Mouse (Mus musculus) forebrain, embryonic 10.5 days (tissue): ENCODE measurements at regions not wholly inside any gene's neighbourhood (a gene's known extent, or its start where the extent isn't known, plus 50 kb on each side); places are given as distances from the start of the nearest gene placed in this dataset.

ENCODE experiments used
- DNase-seq: peaks from one replicate; pipeline ENCODE4 v3.0.0-alpha.2; 2017; ENCODE audit warnings: low spot score; ENCODE audit errors: extremely low spot score
- H3K27ac ChIP-seq: fragments of 300-500 bp; sonication (generic); 2 replicates; pipeline ENCODE4 v1.5.1; 2016; ENCODE audit warnings: mild to moderate bottlenecking
- H3K27me3 ChIP-seq: fragments of 300-500 bp; sonication (generic); 2 replicates; pipeline ENCODE4 v1.6.1; 2016; ENCODE audit warnings: mild to moderate bottlenecking; ENCODE audit not compliant: poor library complexity, severe bottlenecking
- H3K36me3 ChIP-seq: fragments of 300-500 bp; sonication (generic); replicated peaks from 2 replicates; pipeline ENCODE4 v1.6.1; 2016; ENCODE audit warnings: mild to moderate bottlenecking, moderate library complexity
- H3K4me1 ChIP-seq: fragments of 300-500 bp; sonication (generic); 2 replicates; pipeline ENCODE4 v1.6.1; 2016
- H3K4me3 ChIP-seq: fragments of 300-500 bp; sonication (generic); 2 replicates; pipeline ENCODE4 v1.5.1; 2016; ENCODE audit warnings: mild to moderate bottlenecking, moderate library complexity
- H3K9me3 ChIP-seq: fragments of 300-500 bp; sonication (generic); 2 replicates; pipeline ENCODE4 v1.6.1; 2016; ENCODE audit warnings: mild to moderate bottlenecking, moderate library complexity
- WGBS: fragments of 180-500 bp; shearing (Covaris S2); methylation state at CpG from one replicate; pipeline ENCODE4 v1.1.7; 2016; 5-methylcytosine and 5-hydroxymethylcytosine counted together

- DNase-seq, result no peak
- H3K4me1 ChIP-seq, result no peaks in the 10 kb centered on the region
- no peaks in the 10 kb centered on the region for H3K36me3 ChIP-seq
- no peak overlapping the region for H3K27ac ChIP-seq
- WGBS, result 93% methylated on average over 5 of the region's 5 CpGs
- no peaks in the 10 kb centered on the region for H3K27me3 ChIP-seq
- no peaks in the 10 kb centered on the region for H3K9me3 ChIP-seq
- H3K4me3 ChIP-seq, result no peak overlapping the region
Observed at GRCm38 (mm10) chr13:114682891-114683290, 135.1 kb upstream of the Mocs2 start.

GRCm38 (mm10) chr13:114684298-114684697 is 133.7 kb upstream of the Mocs2 start:
- Histone ChIP-seq H3K27me3 (no peaks in the 10 kb centered on the region), H3K9me3 (no peaks in the 10 kb centered on the region), H3K27ac (no peak overlapping the region), H3K36me3 (no peaks in the 10 kb centered on the region), H3K4me1 (no peaks in the 10 kb centered on the region), H3K4me3 (no peak overlapping the region)
- WGBS, result 93% methylated on average over 1 of the region's 1 CpGs
- no peak for DNase-seq

- WGBS, result 58% methylated on average over 4 of the region's 4 CpGs
- Histone ChIP-seq H3K27me3 (no peaks in the 10 kb centered on the region), H3K36me3 (no peaks in the 10 kb centered on the region), H3K4me1 (no peaks in the 10 kb centered on the region), H3K9me3 (no peaks in the 10 kb centered on the region), H3K27ac (no peak overlapping the region), H3K4me3 (no peak overlapping the region)
- no peak for DNase-seq
Observed at GRCm38 (mm10) chr13:114685368-114685767, 132.7 kb upstream of the Mocs2 start.

- DNase-seq, result no peak
- Histone ChIP-seq H3K4me1 (no peaks in the 10 kb centered on the region), H3K27ac (no peak overlapping the region), H3K36me3 (no peaks in the 10 kb centered on the region), H3K4me3 (no peak overlapping the region), H3K9me3 (no peaks in the 10 kb centered on the region), H3K27me3 (no peaks in the 10 kb centered on the region)
- 78% methylated on average over 2 of the region's 2 CpGs for WGBS
Observed at GRCm38 (mm10) chr13:114712601-114713000, 105.4 kb upstream of the Mocs2 start.

- no peaks in the 10 kb centered on the region for H3K9me3 ChIP-seq
- H3K27me3 ChIP-seq, result no peaks in the 10 kb centered on the region
- no peaks in the 10 kb centered on the region for H3K36me3 ChIP-seq
- H3K4me3 ChIP-seq, result no peak overlapping the region
- no peaks in the 10 kb centered on the region for H3K4me1 ChIP-seq
- DNase-seq, result no peak
- 88% methylated on average over 4 of the region's 4 CpGs for WGBS
- no peak overlapping the region for H3K27ac ChIP-seq
Observed at GRCm38 (mm10) chr13:114719771-114720170, 98.3 kb upstream of the Mocs2 start.

GRCm38 (mm10) chr13:114726828-114727227 is 91.2 kb upstream of the Mocs2 start:
- Histone ChIP-seq H3K4me3 (no peak overlapping the region), H3K36me3 (no peaks in the 10 kb centered on the region), H3K27ac (no peak overlapping the region), H3K27me3 (no peaks in the 10 kb centered on the region), H3K4me1 (no peaks in the 10 kb centered on the region), H3K9me3 (no peaks in the 10 kb centered on the region)
- no peak for DNase-seq
- 87% methylated on average over 4 of the region's 4 CpGs for WGBS

- no peak overlapping the region for H3K4me3 ChIP-seq
- WGBS, result 97% methylated on average over 7 of the region's 7 CpGs
- no peak for DNase-seq
- no peaks in the 10 kb centered on the region for H3K9me3 ChIP-seq
- no peaks in the 10 kb centered on the region for H3K36me3 ChIP-seq
- no peaks in the 10 kb centered on the region for H3K4me1 ChIP-seq
- no peaks in the 10 kb centered on the region for H3K27me3 ChIP-seq
- no peak overlapping the region for H3K27ac ChIP-seq
Observed at GRCm38 (mm10) chr13:114735066-114735465, 83.0 kb upstream of the Mocs2 start.

- no peaks in the 10 kb centered on the region for H3K4me1 ChIP-seq
- WGBS, result 95% methylated on average over 4 of the region's 4 CpGs
- H3K36me3 ChIP-seq, result no peaks in the 10 kb centered on the region
- H3K27me3 ChIP-seq, result no peaks in the 10 kb centered on the region
- no peak overlapping the region for H3K27ac ChIP-seq
- no peak for DNase-seq
- H3K9me3 ChIP-seq, result no peaks in the 10 kb centered on the region
- H3K4me3 ChIP-seq, result no peak overlapping the region
Observed at GRCm38 (mm10) chr13:114736066-114736465, 82.0 kb upstream of the Mocs2 start.

- Histone ChIP-seq H3K4me1 (no peaks in the 10 kb centered on the region), H3K27ac (no peak overlapping the region), H3K9me3 (no peaks in the 10 kb centered on the region), H3K27me3 (no peaks in the 10 kb centered on the region), H3K4me3 (no peak overlapping the region), H3K36me3 (no peaks in the 10 kb centered on the region)
- WGBS, result 84% methylated on average over 3 of the region's 3 CpGs
- DNase-seq, result no peak
Observed at GRCm38 (mm10) chr13:114742534-114742933, 75.5 kb upstream of the Mocs2 start.

GRCm38 (mm10) chr13:114745814-114746213 is 72.2 kb upstream of the Mocs2 start:
- no peak overlapping the region for H3K4me3 ChIP-seq
- no peaks in the 10 kb centered on the region for H3K36me3 ChIP-seq
- no peaks in the 10 kb centered on the region for H3K4me1 ChIP-seq
- H3K9me3 ChIP-seq, result no peaks in the 10 kb centered on the region
- WGBS, result 90% methylated on average over 2 of the region's 2 CpGs
- DNase-seq, result no peak
- H3K27ac ChIP-seq, result no peak overlapping the region
- no peaks in the 10 kb centered on the region for H3K27me3 ChIP-seq

GRCm38 (mm10) chr13:114757459-114757858 is 60.6 kb upstream of the Mocs2 start:
- no peak overlapping the region for H3K27ac ChIP-seq
- H3K9me3 ChIP-seq, result no peaks in the 10 kb centered on the region
- H3K4me1 ChIP-seq, result no peaks in the 10 kb centered on the region
- H3K27me3 ChIP-seq, result no peaks in the 10 kb centered on the region
- H3K4me3 ChIP-seq, result no peak overlapping the region
- H3K36me3 ChIP-seq, result no peaks in the 10 kb centered on the region
- no peak for DNase-seq

GRCm38 (mm10) chr13:114759886-114760285 is 58.1 kb upstream of the Mocs2 start:
- 88% methylated on average over 1 of the region's 1 CpGs for WGBS
- Histone ChIP-seq H3K4me1 (no peaks in the 10 kb centered on the region), H3K36me3 (no peaks in the 10 kb centered on the region), H3K4me3 (no peak overlapping the region), H3K27ac (no peak overlapping the region), H3K9me3 (no peaks in the 10 kb centered on the region), H3K27me3 (no peaks in the 10 kb centered on the region)
- no peak for DNase-seq

- H3K27ac ChIP-seq, result no peak overlapping the region
- no peak for DNase-seq
- no peak overlapping the region for H3K4me3 ChIP-seq
- H3K9me3 ChIP-seq, result no peaks in the 10 kb centered on the region
- no peaks in the 10 kb centered on the region for H3K4me1 ChIP-seq
- H3K27me3 ChIP-seq, result no peaks in the 10 kb centered on the region
- no peaks in the 10 kb centered on the region for H3K36me3 ChIP-seq
- 88% methylated on average over 3 of the region's 3 CpGs for WGBS
Observed at GRCm38 (mm10) chr13:114760901-114761300, 57.1 kb upstream of the Mocs2 start.
